Mouse (Mus musculus) CD4-positive naive resting alpha-beta T cell, adult 76 days (primary cell): ENCODE measurements around the gene Cacna1d. TPM values are rescaled to one million over a fixed set of nuclear protein-coding genes. Genes with fewer than 3 reads are reported as not detected.

Experiments
- total RNA-seq: library from RNA; stranded (reverse); gene quantifications from one replicate; pipeline ENCODE4 v1.2.4, GENCODE M21; 2023

Cacna1d gene
- 0.32 TPM for total RNA-seq

DNA sequence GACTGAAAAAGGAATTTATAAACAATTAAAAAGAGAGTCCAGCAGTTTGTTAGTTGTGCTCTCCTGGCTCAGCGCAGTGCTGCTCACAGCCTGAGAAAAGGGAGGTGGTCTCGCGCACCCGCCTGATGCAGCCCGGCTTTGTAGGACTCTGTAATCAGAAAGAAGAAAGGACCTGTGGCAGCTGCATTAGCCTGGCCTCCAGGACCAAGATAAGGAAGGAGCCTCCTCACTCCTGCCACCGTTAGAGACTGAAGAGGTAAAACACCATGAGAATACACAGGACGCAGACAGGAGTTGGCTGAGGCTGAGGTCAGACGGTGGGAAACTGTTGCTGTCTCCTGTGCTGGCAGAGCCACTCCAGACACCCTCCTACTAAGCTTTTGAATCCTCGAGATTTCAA lies at the start of gene Cacna1d:
Cacna1d (minus strand) TSS at position 114 of the 400 bp plus-strand sequence.

DNA sequence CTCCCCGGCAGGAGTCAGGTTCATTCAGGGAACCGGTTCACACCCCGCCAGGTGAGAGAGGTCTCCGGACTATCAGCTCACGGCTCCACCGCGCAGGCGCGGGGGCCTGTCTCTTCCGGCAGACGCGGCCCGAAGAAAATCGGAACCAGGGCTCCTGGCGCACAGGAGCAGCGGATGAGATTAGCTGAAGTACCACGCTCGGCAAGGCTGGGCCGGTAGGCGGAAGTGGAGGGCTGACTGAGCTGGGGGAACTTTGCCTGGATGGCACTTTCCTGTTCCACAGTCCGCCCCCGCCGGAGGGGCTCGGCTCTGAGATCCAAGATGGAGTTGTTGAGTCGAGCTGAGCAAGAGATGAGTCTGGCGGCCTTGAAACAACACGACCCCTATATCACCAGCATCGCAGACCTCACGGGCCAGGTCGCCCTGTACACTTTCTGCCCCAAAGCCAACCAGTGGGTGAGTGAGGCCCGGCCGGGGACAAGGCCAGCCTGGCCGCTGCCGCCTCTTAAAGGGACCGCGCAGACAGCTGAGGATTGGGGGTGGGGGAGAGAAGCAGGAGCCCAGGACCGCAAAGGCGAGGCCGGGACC lies 11.8 kb downstream of the Cacna1d start, which contains the start of gene Dcp1a:
Dcp1a (plus strand) TSS at position 175 of the 588 bp plus-strand sequence.

DNA sequence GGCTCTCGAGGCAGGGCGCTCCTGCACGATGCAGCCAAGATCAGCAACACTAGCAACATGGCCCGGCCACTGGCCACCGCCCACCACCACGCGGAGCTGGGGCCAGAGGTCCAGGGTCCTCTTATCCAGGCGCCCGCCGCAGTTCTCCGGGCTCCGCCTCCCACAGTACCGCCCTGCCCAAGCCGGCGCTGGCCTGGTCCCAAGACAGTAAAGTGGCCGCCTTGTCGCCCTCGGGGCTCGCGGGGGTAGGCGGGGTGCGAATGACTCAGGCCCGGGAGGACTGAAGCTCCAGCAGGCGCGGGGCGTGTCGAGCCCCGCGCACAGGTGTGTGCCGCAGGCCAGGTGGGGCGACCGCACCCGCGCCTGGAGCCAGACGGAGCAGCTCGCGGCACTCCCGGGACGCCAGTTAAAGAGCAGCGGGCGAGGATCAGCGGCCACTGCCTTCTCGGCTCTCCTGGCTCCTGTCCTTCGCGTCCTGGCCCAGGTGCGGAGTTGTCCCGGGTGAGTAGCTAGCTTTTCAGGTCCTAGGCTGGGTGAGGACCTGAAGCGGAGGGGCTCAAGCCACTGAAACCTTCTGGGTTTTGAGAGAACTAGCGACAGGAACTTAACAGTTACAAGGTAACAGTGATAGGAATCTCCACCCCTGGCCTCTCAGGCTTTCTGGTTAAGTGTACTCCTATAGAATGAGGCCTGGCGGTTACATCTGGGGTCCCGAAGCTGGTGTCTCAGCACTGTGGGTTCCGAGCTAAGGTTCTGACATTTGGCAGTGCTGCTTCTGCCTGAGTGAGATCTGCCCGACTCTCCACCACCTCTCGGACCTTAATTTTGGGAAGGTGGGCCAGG lies 482.3 kb downstream of the Cacna1d start, which contains the start of the genes Il17rb and Chdh:
Il17rb (minus strand) TSS at position 164 of the 843 bp plus-strand sequence.
Chdh (plus strand) TSS at position 291 of the 843 bp plus-strand sequence.

Other genes starting within 250 kb of the Cacna1d start
- gene Dcp1a, start 11.9 kb downstream of the Cacna1d start, total RNA-seq, result 66.8 TPM
- 121 TPM for gene Tkt, start 56.9 kb upstream of the Cacna1d start, total RNA-seq
- gene Prkcd, start 134.8 kb upstream of the Cacna1d start, total RNA-seq, result 167 TPM
- 12.4 TPM for gene Rft1, start 162.9 kb upstream of the Cacna1d start, total RNA-seq
- gene Sfmbt1, start 223.4 kb upstream of the Cacna1d start, total RNA-seq, result 12.5 TPM